Mouse (Mus musculus) forebrain, embryonic 11.5 days (tissue): Measurements from ENCODE around the gene Slc25a4. TPM values are rescaled to one million over a fixed set of nuclear protein-coding genes. Genes with fewer than 3 reads are reported as not detected.
A peak's percentile ranks its signal among the peaks of the same experiment; 100 is the strongest.
"Not testable (repeated sequence)": the region's sequence is repeated elsewhere in the genome, so short reads cannot be mapped to it uniquely, and the experiment has no call there.

Source experiments
- ATAC-seq: fragments of 200-750 bp; cut with Nextera tagmentation; replicated peaks from 2 replicates; pipeline ENCODE4 v1.8.0; 2017; ENCODE audit warnings: moderate TSS enrichment; ENCODE audit not compliant: low FRiP score
- DNase-seq: peaks from one replicate; pipeline ENCODE4 v3.0.0-alpha.2; 2017; ENCODE audit warnings: low spot score
- H3K27ac ChIP-seq: fragments of 300-500 bp; sonication (generic); 2 replicates; pipeline ENCODE4 v1.5.1; 2014; ENCODE audit warnings: low read depth, low read length
- H3K27me3 ChIP-seq: fragments of 300-500 bp; sonication (generic); 2 replicates; pipeline ENCODE4 v1.6.1; 2014; ENCODE audit warnings: mild to moderate bottlenecking, low read length, mixed read lengths; ENCODE audit not compliant: control insufficient read depth, insufficient read depth
- H3K36me3 ChIP-seq: fragments of 300-500 bp; sonication (generic); 2 replicates; pipeline ENCODE4 v1.6.1; 2014; ENCODE audit warnings: mild to moderate bottlenecking, low read length, moderate library complexity, mixed read lengths; ENCODE audit not compliant: control insufficient read depth, insufficient read depth
- H3K4me1 ChIP-seq: fragments of 300-500 bp; sonication (generic); replicated peaks from 2 replicates; pipeline ENCODE4 v1.6.1; 2014; ENCODE audit warnings: low read length, mixed read lengths; ENCODE audit not compliant: control insufficient read depth, insufficient read depth
- H3K4me2 ChIP-seq: fragments of 300-500 bp; sonication (generic); 2 replicates; pipeline ENCODE4 v1.6.1; 2014; ENCODE audit warnings: low read depth, mild to moderate bottlenecking, low read length, moderate library complexity, mixed read lengths; ENCODE audit not compliant: severe bottlenecking
- H3K4me3 ChIP-seq: fragments of 300-500 bp; sonication (generic); 2 replicates; pipeline ENCODE4 v1.5.1; 2014; ENCODE audit warnings: low read depth, low read length
- H3K9ac ChIP-seq: fragments of 300-500 bp; sonication (generic); 2 replicates; pipeline ENCODE4 v1.6.1; 2014; ENCODE audit warnings: low read length
- H3K9me3 ChIP-seq: fragments of 300-500 bp; sonication (generic); 2 replicates; pipeline ENCODE4 v1.6.1; 2016; ENCODE audit warnings: low read length, mixed read lengths; ENCODE audit not compliant: control insufficient read depth
- WGBS: fragments of 180-500 bp; shearing (Covaris S2); extraction: QIAGEN DNeasy Blood & Tissue Kit; methylation state at CpG from one replicate; pipeline ENCODE4 v1.1.7; 2014; 5-methylcytosine and 5-hydroxymethylcytosine counted together
- polyA plus RNA-seq: library from polyadenylated mRNA; unstranded; fragments of >200 nt; fragmentation: Nextera tagmentation; extraction: Ambion mirVana; gene quantifications from 2 replicates; pipeline ENCODE4 v1.2.1, GENCODE M21; 2014

Gene Slc25a4
- polyA plus RNA-seq, 1 experiment from 2014 or later = 417 TPM

DNA sequence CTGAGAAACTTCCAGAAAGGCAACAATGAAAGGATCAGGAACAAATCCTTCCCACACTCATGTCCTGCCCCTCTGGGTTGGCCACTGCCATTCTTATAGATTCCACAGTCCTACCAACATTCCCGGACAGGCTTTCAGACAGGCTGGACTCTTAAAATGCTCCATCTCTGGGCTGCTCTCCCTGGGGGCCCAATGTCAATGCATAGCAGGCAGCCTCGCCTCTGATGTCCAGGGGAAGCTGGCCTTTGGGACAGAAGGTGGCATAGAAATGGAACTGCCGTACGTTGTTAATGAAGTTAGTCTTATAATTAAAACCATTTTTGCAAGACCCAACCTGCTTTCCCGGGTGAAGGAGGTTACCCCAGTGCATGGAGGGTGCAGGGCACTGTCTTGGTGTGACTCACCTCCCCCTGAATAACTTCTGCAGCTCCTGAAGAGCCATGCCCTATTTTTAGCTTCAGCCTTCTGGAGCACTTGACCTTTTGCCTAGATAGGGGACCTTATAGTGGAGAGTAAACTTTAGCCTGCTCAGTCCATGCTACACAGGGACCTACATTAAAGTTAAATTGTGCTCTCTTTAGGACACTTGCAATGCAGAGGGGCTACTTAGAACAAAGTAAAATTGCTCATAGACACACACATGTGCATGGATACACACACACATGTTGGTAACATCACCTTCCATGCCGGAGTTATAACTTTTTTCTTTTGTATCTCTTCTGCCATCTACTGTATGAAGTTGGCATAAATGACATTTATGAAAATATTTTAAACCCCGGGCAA lies 25.5 kb upstream of the Slc25a4 start:
- no peaks in the 10 kb centered on the region for H3K9me3 ChIP-seq
- ATAC-seq (no peak), DNase-seq (no peak)
- no peak overlapping the region for H3K9ac ChIP-seq
- H3K36me3 ChIP-seq = no peaks in the 10 kb centered on the region
- no peaks in the 10 kb centered on the region for H3K4me1 ChIP-seq
- H3K4me3 ChIP-seq = no peak overlapping the region
- H3K4me2 ChIP-seq = no peak overlapping the region
- H3K27ac ChIP-seq = no peak overlapping the region
- WGBS = 73% methylated on average over 7 of the region's 7 CpGs
- peaks cover 2% of the 10 kb centered on the region; the same call in 1 of the 2 replicates for H3K27me3 ChIP-seq

DNA sequence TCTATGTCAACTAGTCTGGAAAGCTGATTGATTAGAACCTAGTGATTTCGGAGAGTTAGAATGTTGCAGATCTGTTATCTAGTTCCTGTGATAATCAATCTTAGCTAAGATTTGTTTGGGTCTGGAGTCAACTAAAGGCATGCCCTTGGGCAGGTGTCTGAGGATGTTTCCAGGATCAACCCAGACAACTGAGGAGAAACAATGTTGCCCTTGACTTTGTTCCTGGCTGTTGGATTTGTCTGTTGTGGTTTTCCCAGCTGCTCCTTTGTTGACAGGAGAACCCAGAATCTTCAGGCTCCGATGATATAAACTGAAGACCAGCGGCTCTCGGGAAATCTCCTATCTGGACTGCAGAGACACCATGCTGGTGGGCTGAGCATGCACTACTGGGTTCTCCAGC lies 23.7 kb upstream of the Slc25a4 start:
- ATAC-seq = no peak

DNA sequence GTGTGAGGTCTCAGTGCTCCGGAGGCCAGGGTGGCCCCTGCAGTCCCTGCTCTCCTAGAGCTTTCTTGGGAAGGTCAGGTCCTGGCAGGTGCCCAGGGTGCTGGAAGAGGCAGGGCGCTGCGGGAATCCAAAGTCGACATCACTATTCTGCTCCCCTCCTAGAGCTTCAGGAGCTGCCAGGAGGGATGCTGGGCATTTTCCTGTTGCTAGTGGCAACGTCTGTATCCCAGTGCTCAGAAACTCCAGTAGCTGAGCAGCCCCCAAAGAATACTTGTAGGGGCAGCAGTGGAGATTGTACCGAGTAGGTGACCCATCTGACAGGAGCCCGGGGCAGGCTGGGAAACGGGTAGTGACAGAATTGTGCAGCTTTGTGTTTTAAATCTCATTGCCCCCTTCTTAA lies 21.7 kb upstream of the Slc25a4 start:
- 59% methylated on average over 8 of the region's 8 CpGs for WGBS
- H3K4me3 ChIP-seq = no peak overlapping the region
- no peak overlapping the region for H3K4me2 ChIP-seq
- H3K9me3 ChIP-seq = no peaks in the 10 kb centered on the region
- DNase-seq (no peak), ATAC-seq (no peak)
- no peak overlapping the region for H3K27ac ChIP-seq
- no peaks in the 10 kb centered on the region for H3K4me1 ChIP-seq
- no peaks in the 10 kb centered on the region for H3K36me3 ChIP-seq
- no peak overlapping the region for H3K9ac ChIP-seq
- no peaks in the 10 kb centered on the region for H3K27me3 ChIP-seq

More for the DNA sequence above, 23.7 kb upstream of the Slc25a4 start:
- Histone ChIP-seq H3K4me1 (no peaks in the 10 kb centered on the region), H3K27ac (no peak overlapping the region), H3K27me3 (no peaks in the 10 kb centered on the region), H3K4me3 (no peak overlapping the region), H3K36me3 (no peaks in the 10 kb centered on the region), H3K9me3 (no peaks in the 10 kb centered on the region), H3K9ac (no peak overlapping the region), H3K4me2 (no peak overlapping the region)
- no peak for DNase-seq
- 88% methylated on average over 4 of the region's 4 CpGs for WGBS

DNA sequence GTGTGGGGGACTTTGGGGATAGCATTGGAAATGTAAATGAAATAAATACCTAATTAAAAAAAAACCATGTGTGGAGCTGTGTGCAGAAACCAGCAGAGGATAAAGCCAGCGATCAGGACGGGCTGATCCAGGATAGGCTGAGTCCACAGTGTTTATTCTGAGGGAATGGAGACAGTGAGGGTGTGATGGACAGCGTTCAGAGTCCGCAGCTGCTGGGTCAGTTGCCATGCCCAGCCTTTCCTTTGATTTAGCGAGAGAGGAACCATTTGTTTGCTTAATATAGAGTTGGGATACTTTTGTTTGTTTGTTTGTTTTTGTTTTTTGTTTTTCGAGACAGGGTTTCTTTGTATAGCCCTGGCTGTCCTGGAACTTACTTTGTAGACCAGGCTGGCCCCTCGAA lies 20.9 kb upstream of the Slc25a4 start:
- H3K9me3 ChIP-seq, H3K4me2 ChIP-seq, H3K36me3 ChIP-seq, DNase-seq, H3K27ac ChIP-seq, ATAC-seq, H3K27me3 ChIP-seq, H3K9ac ChIP-seq, H3K4me3 ChIP-seq, H3K4me1 ChIP-seq: not testable (repeated sequence)
- 85% methylated on average over 7 of the region's 7 CpGs for whole genome bisulfite sequencing

DNA sequence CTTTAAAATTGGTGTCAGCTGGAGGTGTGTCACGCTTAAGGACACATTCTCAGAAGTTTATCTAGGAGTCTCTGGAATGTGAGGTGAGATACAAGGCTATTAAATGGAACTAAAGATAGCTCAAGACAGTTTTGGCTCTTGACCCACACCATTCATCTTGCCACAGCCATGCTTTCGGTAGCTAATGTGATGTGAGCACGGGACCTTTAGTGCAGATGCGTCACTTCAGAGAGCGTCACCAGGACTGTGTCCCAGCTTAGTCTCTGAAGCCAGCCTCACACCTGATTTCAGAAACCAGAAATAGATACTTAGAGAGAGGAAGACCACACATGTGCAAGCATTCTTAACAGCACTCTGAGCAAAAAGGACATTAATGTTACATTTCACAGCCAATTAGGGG lies 15.5 kb upstream of the Slc25a4 start:
- H3K36me3 ChIP-seq = no peaks in the 10 kb centered on the region
- WGBS = 92% methylated on average over 5 of the region's 5 CpGs
- DNase-seq = no peak
- no peak overlapping the region for H3K9ac ChIP-seq
- H3K27ac ChIP-seq = no peak overlapping the region
- H3K9me3 ChIP-seq = no peaks in the 10 kb centered on the region
- no peak overlapping the region for H3K4me3 ChIP-seq
- no peaks in the 10 kb centered on the region for H3K27me3 ChIP-seq
- no peaks in the 10 kb centered on the region for H3K4me1 ChIP-seq
- ATAC-seq = no peak
- no peak overlapping the region for H3K4me2 ChIP-seq

DNA sequence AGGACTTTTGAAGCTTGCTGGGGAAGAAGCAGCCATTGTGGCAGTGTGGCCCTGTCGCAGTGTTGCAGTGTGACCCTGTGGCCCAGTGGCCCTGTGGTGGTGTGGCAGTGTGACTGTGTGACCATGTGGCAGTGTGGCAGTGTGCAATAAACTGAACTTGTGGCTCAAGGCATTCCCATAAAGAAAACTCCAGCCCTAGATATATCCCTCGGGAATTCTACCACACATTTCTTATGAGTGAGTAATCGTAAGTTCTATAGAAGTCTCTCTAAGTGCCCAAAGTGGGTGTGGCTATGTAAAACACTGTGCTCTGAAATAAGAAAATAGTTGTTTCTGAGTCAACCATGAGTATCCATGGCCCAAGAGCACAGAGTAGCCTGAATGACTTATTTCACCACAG lies 14.4 kb upstream of the Slc25a4 start:
- Histone ChIP-seq H3K27ac (no peak overlapping the region), H3K9ac (no peak overlapping the region), H3K27me3 (no peaks in the 10 kb centered on the region), H3K9me3 (no peaks in the 10 kb centered on the region), H3K4me1 (no peaks in the 10 kb centered on the region), H3K4me3 (no peak overlapping the region), H3K36me3 (no peaks in the 10 kb centered on the region), H3K4me2 (no peak overlapping the region)
- 75% methylated on average over 3 of the region's 3 CpGs for WGBS
- DNase-seq = no peak
- ATAC-seq = no peak

DNA sequence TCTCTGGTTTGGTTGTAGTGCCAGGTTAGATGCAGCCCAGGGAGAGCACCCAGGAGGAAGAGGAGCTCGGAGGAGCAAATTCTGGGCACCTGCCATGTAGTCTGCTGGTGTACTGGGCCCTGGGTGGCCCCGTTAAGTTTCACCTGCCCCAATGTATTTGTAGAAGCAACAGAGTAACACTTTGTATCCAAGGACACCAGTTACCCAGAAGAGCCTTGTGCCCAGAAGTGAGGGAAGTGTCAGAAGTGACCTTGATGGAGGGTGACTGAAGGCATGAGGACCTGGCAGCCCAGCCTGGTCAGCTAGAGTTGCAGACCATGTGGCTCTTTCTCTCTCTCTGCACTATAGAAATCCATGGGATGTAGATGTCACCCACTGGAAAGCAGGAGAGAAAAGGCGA lies 9.5 kb upstream of the Slc25a4 start:
- no peak overlapping the region for H3K4me3 ChIP-seq
- H3K36me3 ChIP-seq = no peaks in the 10 kb centered on the region
- no peaks in the 10 kb centered on the region; the same call in 1 of the 2 replicates for H3K27me3 ChIP-seq
- no peaks in the 10 kb centered on the region for H3K9me3 ChIP-seq
- 82% methylated on average over 3 of the region's 3 CpGs for WGBS
- no peak overlapping the region for H3K4me2 ChIP-seq
- no peak for DNase-seq
- no peak overlapping the region for H3K27ac ChIP-seq
- no peak overlapping the region for H3K9ac ChIP-seq
- H3K4me1 ChIP-seq = peaks cover 2% of the 10 kb centered on the region; the same call in 1 of the 2 replicates
- ATAC-seq = no peak

DNA sequence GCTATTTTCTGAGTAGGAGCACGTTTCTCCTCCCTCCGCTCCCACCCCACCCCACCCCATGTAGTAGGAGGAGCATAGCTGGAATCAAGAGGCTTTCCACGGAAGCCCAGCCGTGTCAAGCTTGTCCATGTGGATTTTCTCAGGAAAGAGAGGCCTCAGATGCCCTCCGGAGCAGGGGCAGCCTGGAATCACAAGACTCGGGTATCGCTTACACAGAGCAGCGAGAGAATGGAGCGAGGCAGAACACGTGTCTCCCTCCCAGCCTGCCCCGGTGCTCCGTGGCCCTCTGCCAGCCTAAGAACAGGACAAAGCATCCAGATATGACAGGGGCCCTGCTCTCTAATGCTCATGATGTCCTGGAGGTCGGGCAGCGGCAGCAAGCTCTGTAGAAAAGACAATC lies 5.8 kb upstream of the Slc25a4 start:
- Histone ChIP-seq H3K4me2 (peak overlapping the region; percentile 49), H3K4me1 (peaks cover 2% of the 10 kb centered on the region; the same call in 1 of the 2 replicates), H3K27me3 (peaks cover 2% of the 10 kb centered on the region; the same call in 1 of the 2 replicates), H3K27ac (no peak overlapping the region), H3K9me3 (no peaks in the 10 kb centered on the region), H3K9ac (peak overlapping the region; percentile 62), H3K36me3 (no peaks in the 10 kb centered on the region), H3K4me3 (peak overlapping the region; percentile 27)
- DNase-seq (peak; percentile 73), ATAC-seq (peak; percentile 81)
- WGBS = 5% methylated on average over 14 of the region's 14 CpGs

DNA sequence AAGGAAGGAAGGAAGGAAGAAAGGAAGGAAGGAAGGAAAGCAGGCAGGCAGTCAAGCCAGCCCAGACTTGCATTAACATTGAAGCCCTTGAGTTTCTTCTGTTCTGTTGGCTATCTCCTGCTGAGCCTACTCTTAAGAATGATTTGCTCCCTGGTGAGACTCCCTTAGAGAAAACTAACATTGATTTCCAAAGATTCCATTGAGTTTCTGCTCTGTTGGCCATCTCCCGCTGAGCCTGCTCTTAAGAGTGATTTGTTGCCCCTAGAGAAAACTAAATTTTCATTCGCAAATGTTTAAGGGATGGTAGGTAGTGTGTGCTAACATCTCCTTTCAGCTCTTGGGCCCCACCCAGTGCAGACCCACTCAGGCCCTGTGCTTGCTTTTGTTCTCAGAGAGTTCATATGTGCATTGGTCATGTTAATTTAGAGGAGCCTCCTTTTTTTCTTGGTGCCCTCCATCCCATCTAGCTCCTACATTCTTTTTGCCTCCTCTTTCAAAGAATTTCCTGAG lies 2.9 kb upstream of the Slc25a4 start:
- no peaks in the 10 kb centered on the region for H3K9me3 ChIP-seq
- H3K4me1 ChIP-seq = peaks cover 7% of the 10 kb centered on the region
- peaks cover 2% of the 10 kb centered on the region; the same call in 1 of the 2 replicates for H3K27me3 ChIP-seq
- no peak overlapping the region for H3K9ac ChIP-seq
- H3K36me3 ChIP-seq = peaks cover 1% of the 10 kb centered on the region; the same call in 1 of the 2 replicates
- no peak overlapping the region for H3K4me3 ChIP-seq
- no peak for ATAC-seq
- no peak overlapping the region for H3K4me2 ChIP-seq
- 6% methylated on average over 2 of the region's 2 CpGs for WGBS
- H3K27ac ChIP-seq = no peak overlapping the region
- no peak for DNase-seq
